Mouse (Mus musculus) forebrain, embryonic 12.5 days (tissue): ENCODE measurements around the gene Fbxo48. TPM values are rescaled to one million over a fixed set of nuclear protein-coding genes. Genes with fewer than 3 reads are reported as not detected.

Source experiments
- ATAC-seq: fragments of 200-750 bp; cut with Nextera tagmentation; 2 replicates; pipeline ENCODE4 v1.8.0; 2017; ENCODE audit warnings: moderate TSS enrichment; ENCODE audit not compliant: low FRiP score
- H3K27ac ChIP-seq: fragments of 300-500 bp; sonication (generic); 2 replicates; pipeline ENCODE4 v1.5.1; 2016; ENCODE audit warnings: mild to moderate bottlenecking
- H3K27me3 ChIP-seq: fragments of 300-500 bp; sonication (generic); 2 replicates; pipeline ENCODE4 v1.6.1; 2016; ENCODE audit warnings: mild to moderate bottlenecking
- H3K36me3 ChIP-seq: fragments of 300-500 bp; sonication (generic); replicated peaks from 2 replicates; pipeline ENCODE4 v1.6.1; 2016; ENCODE audit warnings: mild to moderate bottlenecking
- H3K4me1 ChIP-seq: fragments of 300-500 bp; sonication (generic); 2 replicates; pipeline ENCODE4 v1.6.1; 2016
- H3K4me2 ChIP-seq: fragments of 300-500 bp; sonication (generic); 2 replicates; pipeline ENCODE4 v1.6.1; 2016; ENCODE audit warnings: mild to moderate bottlenecking, moderate library complexity
- H3K4me3 ChIP-seq: fragments of 300-500 bp; sonication (generic); replicated peaks from 2 replicates; pipeline ENCODE4 v1.5.1; 2016; ENCODE audit warnings: mild to moderate bottlenecking
- H3K9ac ChIP-seq: fragments of 300-500 bp; sonication (generic); 2 replicates; pipeline ENCODE4 v1.6.1; 2016; ENCODE audit warnings: mild to moderate bottlenecking
- H3K9me3 ChIP-seq: fragments of 300-500 bp; sonication (generic); 2 replicates; pipeline ENCODE4 v1.6.1; 2016
- WGBS: fragments of 180-500 bp; shearing (Covaris S2); methylation state at CpG from one replicate; pipeline ENCODE4 v1.1.7; 2016; 5-methylcytosine and 5-hydroxymethylcytosine counted together
- polyA plus RNA-seq: library from polyadenylated mRNA; unstranded; fragments of >200 nt; fragmentation: Nextera tagmentation; extraction: Ambion mirVana; gene quantifications from 2 replicates; pipeline ENCODE4 v1.2.1, GENCODE M21; 2016

Gene Fbxo48
- 1.5 and 1.9 TPM in 2 replicates for polyA plus RNA-seq

GRCm38 (mm10) chr11:16950976-16951760 is at the start of gene Fbxo48:
TSS of gene Fbxo48 (plus strand) at chr11:16951375.
- Histone ChIP-seq H3K4me3 (peak within 1 kb of the TSS; percentile 66), H3K27me3 (no peaks in the 10 kb centered on the region), H3K4me2 (peak within 1 kb of the TSS; percentile 74), H3K9me3 (no peaks in the 10 kb centered on the region), H3K27ac (peak within 1 kb of the TSS; percentile 76), H3K4me1 (peaks cover 7% of the 10 kb centered on the region), H3K9ac (peak within 1 kb of the TSS; percentile 70), H3K36me3 (no peaks in the 10 kb centered on the region; the same call in 1 of the 2 replicates)
- peak; percentile 100 for ATAC-seq
- WGBS, result under 1% methylated on average over 38 of the region's 38 CpGs

- no peak for ATAC-seq
- no peak overlapping the region for H3K4me2 ChIP-seq
Observed at GRCm38 (mm10) chr11:16904302-16905011, 46.7 kb upstream of the Fbxo48 start.

GRCm38 (mm10) chr11:16905012-16905332 is 46.2 kb upstream of the Fbxo48 start:
- H3K36me3 ChIP-seq, result no peaks in the 10 kb centered on the region
- no peaks in the 10 kb centered on the region for H3K4me1 ChIP-seq
- no peaks in the 10 kb centered on the region for H3K27me3 ChIP-seq
- H3K4me2 ChIP-seq, result no peak overlapping the region
- 87% methylated on average over 3 of the region's 3 CpGs for WGBS
- H3K9ac ChIP-seq, result no peak overlapping the region
- ATAC-seq, result no peak
- H3K4me3 ChIP-seq, result no peak overlapping the region
- no peak overlapping the region for H3K27ac ChIP-seq
- H3K9me3 ChIP-seq, result no peaks in the 10 kb centered on the region

More at GRCm38 (mm10) chr11:16904302-16905011, 46.7 kb upstream of the Fbxo48 start:
- no peaks in the 10 kb centered on the region for H3K27me3 ChIP-seq
- no peaks in the 10 kb centered on the region for H3K36me3 ChIP-seq
- no peaks in the 10 kb centered on the region for H3K4me1 ChIP-seq
- H3K27ac ChIP-seq, result no peak overlapping the region
- 85% methylated on average over 8 of the region's 8 CpGs for WGBS
- no peak overlapping the region for H3K4me3 ChIP-seq
- H3K9ac ChIP-seq, result no peak overlapping the region
- H3K9me3 ChIP-seq, result no peaks in the 10 kb centered on the region

- Histone ChIP-seq H3K4me1 (no peaks in the 10 kb centered on the region), H3K9ac (no peak overlapping the region), H3K4me3 (no peak overlapping the region), H3K4me2 (no peak overlapping the region), H3K9me3 (no peaks in the 10 kb centered on the region), H3K36me3 (no peaks in the 10 kb centered on the region), H3K27ac (no peak overlapping the region), H3K27me3 (no peaks in the 10 kb centered on the region)
- no peak for ATAC-seq
- WGBS, result 94% methylated on average over 2 of the region's 2 CpGs
Observed at GRCm38 (mm10) chr11:16906530-16906929, 44.6 kb upstream of the Fbxo48 start.

- Histone ChIP-seq H3K4me2 (no peak overlapping the region), H3K27ac (no peak overlapping the region), H3K4me3 (no peak overlapping the region), H3K27me3 (no peaks in the 10 kb centered on the region), H3K9me3 (no peaks in the 10 kb centered on the region), H3K4me1 (no peaks in the 10 kb centered on the region), H3K9ac (no peak overlapping the region), H3K36me3 (no peaks in the 10 kb centered on the region)
- no peak for ATAC-seq
- 87% methylated on average over 1 of the region's 1 CpGs for WGBS
Observed at GRCm38 (mm10) chr11:16907517-16908129, 43.6 kb upstream of the Fbxo48 start.

- H3K4me1 ChIP-seq, result no peaks in the 10 kb centered on the region
- H3K27me3 ChIP-seq, result no peaks in the 10 kb centered on the region
Observed at GRCm38 (mm10) chr11:16914756-16915155, 36.4 kb upstream of the Fbxo48 start.

GRCm38 (mm10) chr11:16915850-16916249 is 35.3 kb upstream of the Fbxo48 start:
- Histone ChIP-seq H3K36me3 (no peaks in the 10 kb centered on the region), H3K27ac (no peak overlapping the region), H3K4me3 (no peak overlapping the region), H3K9ac (no peak overlapping the region), H3K27me3 (no peaks in the 10 kb centered on the region), H3K4me2 (no peak overlapping the region), H3K4me1 (no peaks in the 10 kb centered on the region), H3K9me3 (no peaks in the 10 kb centered on the region)
- no peak for ATAC-seq
- WGBS, result 64% methylated on average over 5 of the region's 5 CpGs

More at GRCm38 (mm10) chr11:16914756-16915155, 36.4 kb upstream of the Fbxo48 start:
- no peak overlapping the region for H3K9ac ChIP-seq
- H3K4me3 ChIP-seq, result no peak overlapping the region
- no peaks in the 10 kb centered on the region for H3K36me3 ChIP-seq
- no peak overlapping the region for H3K4me2 ChIP-seq
- WGBS, result 70% methylated on average over 3 of the region's 3 CpGs
- no peak for ATAC-seq
- no peaks in the 10 kb centered on the region for H3K9me3 ChIP-seq
- H3K27ac ChIP-seq, result no peak overlapping the region

GRCm38 (mm10) chr11:16917512-16917911 is 33.7 kb upstream of the Fbxo48 start:
- Histone ChIP-seq H3K27me3 (no peaks in the 10 kb centered on the region), H3K4me1 (no peaks in the 10 kb centered on the region), H3K36me3 (no peaks in the 10 kb centered on the region), H3K9ac (no peak overlapping the region), H3K4me2 (no peak overlapping the region), H3K9me3 (no peaks in the 10 kb centered on the region), H3K4me3 (no peak overlapping the region), H3K27ac (no peak overlapping the region)
- ATAC-seq, result no peak
- WGBS, result 96% methylated on average over 2 of the region's 2 CpGs

- Histone ChIP-seq H3K36me3 (no peaks in the 10 kb centered on the region), H3K4me2 (no peak overlapping the region), H3K9me3 (no peaks in the 10 kb centered on the region), H3K9ac (no peak overlapping the region), H3K4me1 (no peaks in the 10 kb centered on the region), H3K27me3 (no peaks in the 10 kb centered on the region), H3K4me3 (no peak overlapping the region), H3K27ac (no peak overlapping the region)
- 89% methylated on average over 3 of the region's 3 CpGs for WGBS
- ATAC-seq, result no peak
Observed at GRCm38 (mm10) chr11:16932159-16932558, 19.0 kb upstream of the Fbxo48 start.

- no peaks in the 10 kb centered on the region for H3K27me3 ChIP-seq
- WGBS, result 69% methylated on average over 6 of the region's 6 CpGs
- H3K9me3 ChIP-seq, result no peaks in the 10 kb centered on the region
Observed at GRCm38 (mm10) chr11:16935577-16936236, 15.5 kb upstream of the Fbxo48 start.

GRCm38 (mm10) chr11:16941103-16941793 is 9.9 kb upstream of the Fbxo48 start:
- H3K4me1 ChIP-seq, result peaks cover 5% of the 10 kb centered on the region; the same call in 1 of the 2 replicates
- no peaks in the 10 kb centered on the region for H3K27me3 ChIP-seq
- H3K4me3 ChIP-seq, result no peak overlapping the region
- H3K9me3 ChIP-seq, result no peaks in the 10 kb centered on the region
- peak; percentile 66; the same call in 1 of the 2 replicates for ATAC-seq
- no peaks in the 10 kb centered on the region for H3K36me3 ChIP-seq
- H3K27ac ChIP-seq, result 0 out of 2 replicates have a peak overlapping the region, but pooled peaks have one; percentile 21
- WGBS, result 65% methylated on average over 4 of the region's 4 CpGs
- H3K9ac ChIP-seq, result no peak overlapping the region
- no peak overlapping the region for H3K4me2 ChIP-seq

More at GRCm38 (mm10) chr11:16935577-16936236, 15.5 kb upstream of the Fbxo48 start:
- Histone ChIP-seq H3K4me1 (no peaks in the 10 kb centered on the region), H3K4me3 (no peak overlapping the region), H3K4me2 (no peak overlapping the region), H3K9ac (no peak overlapping the region), H3K27ac (no peak overlapping the region), H3K36me3 (no peaks in the 10 kb centered on the region)
- ATAC-seq, result no peak
